Mouse (Mus musculus): ENCODE results near the gene Yif1a. TPM values are rescaled to one million over a fixed set of nuclear protein-coding genes. Genes with fewer than 3 reads are reported as not detected.
A peak's percentile ranks its signal among the peaks of the same experiment; 100 is the strongest.
"Not testable (repeated sequence)": the region's sequence is repeated elsewhere in the genome, so short reads cannot be mapped to it uniquely, and the experiment has no call there.

Yif1a gene
- polyA plus RNA-seq, 1 experiment: 224 TPM

DNA sequence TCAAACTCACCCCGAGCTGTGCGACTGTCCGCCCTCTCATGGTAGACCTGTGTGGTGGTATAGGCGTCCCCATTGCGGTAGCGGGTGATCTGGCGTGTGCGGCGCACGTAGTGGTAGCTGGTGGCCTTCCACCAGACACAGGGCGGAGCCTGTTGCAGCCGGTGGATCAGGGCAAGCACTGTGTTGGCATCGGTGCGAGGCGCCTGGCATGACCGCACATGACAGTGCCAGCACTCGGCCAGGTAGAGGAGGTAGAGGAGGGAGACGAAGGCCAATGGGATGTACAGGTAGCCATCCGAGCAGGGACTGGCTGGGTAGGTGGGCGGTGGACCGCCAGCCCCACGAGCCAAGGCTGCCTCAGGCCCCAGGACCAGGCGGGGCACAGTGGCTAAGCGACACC is 5.7 kb upstream of the Yif1a start:
- no peak for DNase-seq (ENCODE audit: low read depth, low spot score)
- 55% methylated on average over 24 of the region's 24 CpGs for WGBS

DNA sequence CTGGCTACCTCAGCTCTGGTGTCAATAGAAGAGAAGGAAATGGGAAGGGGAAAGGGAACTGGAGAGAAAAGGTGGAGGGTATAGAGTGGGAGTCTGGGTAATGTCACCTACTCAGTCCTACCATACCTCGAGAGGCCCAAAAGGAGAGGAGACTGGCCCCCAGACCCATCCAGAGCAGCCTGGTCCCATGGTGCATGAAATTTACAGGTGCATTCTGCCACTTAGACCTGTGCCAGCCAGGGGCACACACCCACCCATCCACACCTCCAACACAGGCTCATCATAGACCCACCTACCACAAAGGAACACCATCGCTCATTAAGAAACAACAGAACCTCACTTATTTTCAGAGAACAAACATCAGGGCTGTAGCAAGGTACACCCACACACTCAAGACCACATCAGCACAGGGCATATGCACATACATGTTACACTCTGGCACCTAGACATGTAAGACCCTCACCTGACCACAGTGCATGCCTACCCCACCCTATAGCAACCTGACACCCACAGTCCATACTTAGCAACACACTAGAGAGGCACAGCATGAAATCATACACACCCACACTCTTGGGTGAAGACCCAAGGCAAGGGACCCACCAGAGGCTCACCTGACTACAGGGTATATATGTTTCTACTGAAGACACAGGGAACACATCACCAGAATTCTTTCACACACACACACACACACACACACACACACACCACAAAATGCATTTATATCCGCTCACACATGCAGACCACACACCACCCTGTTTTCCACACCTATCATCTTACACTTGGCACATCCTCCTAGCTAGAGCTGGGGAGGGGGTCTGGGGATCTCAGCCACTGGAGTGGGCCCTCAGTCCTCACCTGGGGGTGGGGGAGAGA is 4.1 kb upstream of the Yif1a start:
- 62% methylated on average over 3 of the region's 3 CpGs for WGBS
- no peak for DNase-seq (ENCODE audit: low read depth, low spot score)

DNA sequence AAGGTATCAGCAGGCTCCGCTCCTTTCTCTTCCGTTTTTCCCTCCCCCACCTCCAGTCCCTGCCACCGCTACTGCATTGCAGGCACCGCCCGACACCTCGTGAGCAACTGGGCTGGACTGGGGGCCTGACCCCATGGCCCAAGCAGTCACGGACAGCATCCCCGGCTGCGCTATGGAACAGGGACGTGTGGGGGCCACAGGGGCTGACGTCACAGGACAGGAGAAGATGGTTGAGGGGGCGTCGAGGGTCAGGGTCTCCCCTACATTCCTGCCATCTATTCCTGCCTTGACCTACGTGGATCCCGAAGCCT is 3.5 kb upstream of the Yif1a start:
- 11% methylated on average over 15 of the region's 15 CpGs for WGBS

DNA sequence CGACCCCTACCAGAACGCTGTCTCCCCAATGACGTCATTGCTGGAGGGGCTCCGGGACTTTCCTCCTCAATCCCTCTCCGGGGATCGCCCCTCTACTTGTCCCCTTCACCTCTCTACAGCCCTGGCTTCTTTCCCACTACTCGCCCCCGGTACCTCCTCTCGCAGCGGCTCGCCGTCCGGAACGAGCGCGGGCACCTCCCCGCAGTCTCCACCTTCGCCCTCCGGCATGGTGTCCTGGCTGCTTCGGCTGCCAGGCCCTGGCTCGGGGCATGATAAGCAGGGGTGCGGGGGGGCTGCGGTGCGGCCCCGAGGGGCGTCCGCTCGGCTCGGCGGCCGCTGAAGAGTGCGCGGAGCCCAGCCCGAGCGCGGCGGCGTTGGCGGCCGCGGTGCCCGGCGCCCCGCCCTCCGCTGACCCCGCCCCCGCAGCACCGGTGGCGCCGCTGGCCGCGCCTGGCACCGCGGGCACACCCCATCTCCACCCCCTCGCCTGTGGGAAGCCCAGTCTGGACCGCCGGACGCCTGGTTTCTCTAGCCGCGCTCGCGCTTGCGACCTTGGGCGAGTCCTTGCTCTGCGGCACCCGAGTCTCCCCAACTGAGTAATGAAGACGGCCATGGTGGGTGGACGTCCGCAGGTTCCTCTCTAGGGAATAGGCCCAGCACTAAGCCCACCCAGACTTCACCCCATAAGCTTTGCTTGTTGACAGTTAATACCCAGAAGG is 3.0 kb upstream of the Yif1a start, which contains the start of gene Tmem151a:
Tmem151a (minus strand) TSS at position 387 of the 719 bp plus-strand sequence.
- no peak for DNase-seq (ENCODE audit: low read depth, low spot score)
- WGBS: 1% methylated on average over 69 of the region's 69 CpGs

More for the DNA sequence above, 3.5 kb upstream of the Yif1a start:
- DNase-seq (ENCODE audit: low read depth, low spot score): no peak

DNA sequence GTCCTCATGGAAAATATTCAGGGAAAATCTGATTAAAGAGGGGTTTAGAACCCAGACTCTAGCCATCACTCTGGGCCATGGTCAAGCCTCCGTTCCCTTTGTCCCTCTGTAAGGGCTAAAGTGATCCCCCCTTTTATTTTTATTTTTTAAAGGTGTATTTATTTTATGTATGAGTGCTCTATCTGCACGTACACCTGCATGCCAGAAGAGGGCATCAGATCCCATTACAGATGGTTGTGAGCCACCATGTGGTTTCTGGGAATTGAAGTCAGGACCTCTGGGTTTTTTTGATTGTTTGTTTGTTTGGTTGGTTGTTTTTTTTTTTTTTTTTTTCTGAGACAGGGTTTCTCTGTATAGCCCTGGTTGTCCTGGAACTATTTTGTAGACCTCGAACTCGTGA is 1.8 kb upstream of the Yif1a start:
- WGBS: 50% methylated on average over 4 of the region's 4 CpGs
- DNase-seq (ENCODE audit: low read depth, low spot score): not testable (repeated sequence)

DNA sequence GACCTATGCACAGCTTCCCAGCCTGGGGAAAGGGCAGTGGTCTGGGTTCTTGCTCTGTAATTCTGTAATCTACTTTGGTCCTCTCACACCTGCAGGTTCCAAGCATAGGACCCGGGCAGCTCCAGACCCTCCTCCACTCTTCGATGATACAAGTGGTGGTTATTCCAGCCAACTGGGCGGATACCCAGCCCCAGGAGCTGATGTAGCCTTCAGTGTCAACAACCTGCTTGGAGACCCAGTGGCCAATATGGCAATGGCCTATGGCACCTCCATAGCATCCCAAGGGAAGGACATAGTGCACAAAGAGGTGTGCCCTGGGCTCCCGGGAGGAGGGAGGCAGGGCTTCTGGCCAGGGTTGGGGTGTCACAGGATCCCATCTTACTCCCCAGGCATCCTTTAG is 986 bp downstream of the Yif1a start:
- WGBS: 87% methylated on average over 4 of the region's 4 CpGs
- no peak for DNase-seq (ENCODE audit: low read depth, low spot score)

DNA sequence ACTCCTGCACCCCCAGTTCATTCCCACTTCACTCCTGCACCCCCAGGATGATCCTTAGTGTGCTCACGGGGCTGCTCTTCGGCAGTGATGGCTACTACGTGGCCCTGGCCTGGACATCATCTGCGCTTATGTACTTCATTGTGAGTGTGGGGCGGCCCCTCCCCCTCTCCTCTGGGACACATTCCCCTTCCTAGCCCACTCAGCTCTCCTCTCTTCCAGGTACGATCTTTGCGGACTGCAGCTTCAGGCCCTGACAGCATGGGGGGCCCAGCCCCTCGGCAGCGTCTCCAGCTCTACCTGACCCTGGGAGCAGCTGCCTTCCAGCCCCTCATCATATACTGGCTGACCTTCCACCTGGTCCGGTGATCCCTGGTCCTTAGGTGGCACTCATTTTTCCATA is 3.7 kb downstream of the Yif1a start:
- DNase-seq (ENCODE audit: low read depth, low spot score): no peak

DNA sequence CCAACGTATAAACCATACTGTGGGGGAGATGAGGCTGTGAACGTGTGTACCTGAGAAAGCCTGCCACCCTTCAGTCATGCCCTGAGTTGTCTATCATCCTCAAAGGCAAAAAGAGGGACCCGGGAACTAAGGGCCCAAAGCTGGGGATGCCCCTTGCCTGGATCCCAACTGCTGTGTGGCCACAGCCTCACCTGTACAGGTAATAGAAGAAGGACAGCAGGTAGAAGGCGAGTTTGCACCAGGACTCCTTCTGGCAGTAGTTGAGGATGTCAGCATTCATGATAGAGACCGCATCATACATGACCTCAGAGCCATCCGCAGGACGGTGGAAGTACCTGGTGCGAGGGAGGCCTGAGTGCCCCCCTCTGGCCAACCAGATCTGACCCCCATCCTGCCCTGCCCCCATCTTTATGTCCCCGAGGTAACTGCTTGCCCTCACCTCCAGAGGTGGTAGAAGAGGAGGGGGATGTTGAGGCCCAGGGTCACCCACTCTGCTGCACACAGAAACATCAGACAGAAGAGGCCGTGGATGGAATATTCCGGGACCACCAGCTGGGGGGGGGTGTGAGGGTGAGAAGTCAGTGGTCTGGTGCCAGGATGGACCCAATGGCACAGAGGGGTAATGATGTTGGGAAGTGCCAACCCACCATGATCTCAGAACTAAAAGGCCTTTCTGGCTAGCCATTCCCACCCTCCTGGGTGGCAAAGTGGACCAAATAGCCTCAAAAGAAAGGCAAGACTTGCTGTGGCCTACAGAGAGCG is 5.3 kb downstream of the Yif1a start:
- 70% methylated on average over 12 of the region's 12 CpGs for WGBS
- no peak for DNase-seq (ENCODE audit: low read depth, low spot score)

More for the DNA sequence above, 3.7 kb downstream of the Yif1a start:
- 90% methylated on average over 10 of the region's 10 CpGs for WGBS

DNA sequence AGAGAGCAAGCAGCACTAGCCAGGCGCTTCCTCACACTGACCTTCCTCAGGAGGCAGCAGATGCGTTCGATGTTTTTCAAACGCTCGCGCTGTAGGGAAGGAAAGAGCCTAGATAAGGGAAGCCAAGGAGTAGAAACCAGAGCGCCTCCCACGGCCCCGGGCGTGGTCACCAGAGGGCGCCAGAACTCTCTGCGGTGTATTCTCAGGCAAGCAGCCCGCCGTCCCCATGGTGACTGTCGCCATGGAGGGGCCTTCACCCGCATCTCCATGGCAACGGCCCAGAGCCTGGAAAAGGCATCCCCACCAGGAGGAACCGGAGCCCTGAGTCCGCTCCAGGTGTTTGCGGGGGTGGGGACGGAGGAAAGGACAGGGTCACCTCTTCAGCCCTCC is 5.9 kb downstream of the Yif1a start:
- WGBS: 1% methylated on average over 21 of the region's 21 CpGs
- no peak for DNase-seq (ENCODE audit: low read depth, low spot score)

DNA sequence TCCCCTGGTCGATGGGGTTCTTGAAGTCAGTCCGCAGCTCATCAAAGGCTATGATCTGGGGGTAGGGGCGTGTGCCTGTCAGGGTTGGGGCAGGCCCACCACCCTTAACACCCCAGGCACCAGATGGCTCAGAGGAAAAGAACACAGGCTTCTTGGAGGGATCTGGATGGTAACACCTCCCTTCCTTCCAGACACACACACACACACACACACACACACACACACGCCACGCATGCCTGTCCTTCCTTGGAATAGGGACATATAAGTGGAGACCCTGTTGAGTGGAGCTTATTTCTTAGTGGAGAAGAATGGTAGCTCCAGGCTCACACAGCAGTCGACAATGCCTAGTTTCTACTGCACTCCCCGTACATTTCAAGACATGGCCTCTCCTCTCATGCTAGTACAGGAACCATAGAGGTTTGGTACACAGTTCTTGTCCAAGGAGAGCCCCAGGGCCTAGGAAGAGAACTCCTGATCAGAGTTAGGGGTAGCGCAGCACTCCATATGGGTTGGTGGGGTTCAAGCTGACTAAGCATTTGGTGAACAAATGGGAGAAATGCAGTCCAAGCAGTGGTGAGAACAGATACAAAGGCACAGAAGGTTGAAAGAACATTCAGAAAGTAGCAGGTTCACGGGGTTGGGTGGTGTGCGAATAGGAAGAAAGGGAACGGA is 6.5 kb downstream of the Yif1a start:
- 45% methylated on average over 11 of the region's 11 CpGs for WGBS
- no peak for DNase-seq (ENCODE audit: low read depth, low spot score)

DNA sequence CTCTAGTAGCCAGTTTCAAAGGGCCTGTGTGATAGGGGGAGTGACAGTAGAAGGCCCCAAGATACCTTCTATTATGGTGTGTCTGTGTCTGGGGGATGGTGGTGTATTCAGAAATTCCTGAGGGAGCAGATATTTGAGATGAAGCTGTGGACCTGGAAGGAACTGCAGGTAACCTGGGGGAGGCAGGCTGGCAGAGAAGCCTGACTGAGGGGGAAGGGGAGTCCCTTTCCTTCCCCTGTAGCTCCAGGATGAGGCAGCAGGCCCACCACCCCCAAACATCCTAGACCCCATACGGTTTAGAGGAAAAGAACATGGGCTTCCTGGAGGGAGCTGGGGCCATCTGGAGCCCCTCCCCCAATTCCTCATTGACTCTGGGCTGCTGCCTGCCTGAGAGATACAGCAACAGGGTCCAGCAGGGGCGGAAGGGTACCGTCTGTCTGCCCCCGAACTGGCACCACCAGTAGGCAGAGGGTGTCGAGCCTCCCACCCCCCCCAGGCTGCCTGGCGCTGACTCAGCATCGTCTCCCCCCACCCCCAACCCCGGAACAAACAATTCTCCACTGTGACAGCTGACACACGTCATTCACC is 7.6 kb downstream of the Yif1a start:
- DNase-seq (ENCODE audit: low read depth, low spot score): no peak
- WGBS: 11% methylated on average over 9 of the region's 9 CpGs

DNA sequence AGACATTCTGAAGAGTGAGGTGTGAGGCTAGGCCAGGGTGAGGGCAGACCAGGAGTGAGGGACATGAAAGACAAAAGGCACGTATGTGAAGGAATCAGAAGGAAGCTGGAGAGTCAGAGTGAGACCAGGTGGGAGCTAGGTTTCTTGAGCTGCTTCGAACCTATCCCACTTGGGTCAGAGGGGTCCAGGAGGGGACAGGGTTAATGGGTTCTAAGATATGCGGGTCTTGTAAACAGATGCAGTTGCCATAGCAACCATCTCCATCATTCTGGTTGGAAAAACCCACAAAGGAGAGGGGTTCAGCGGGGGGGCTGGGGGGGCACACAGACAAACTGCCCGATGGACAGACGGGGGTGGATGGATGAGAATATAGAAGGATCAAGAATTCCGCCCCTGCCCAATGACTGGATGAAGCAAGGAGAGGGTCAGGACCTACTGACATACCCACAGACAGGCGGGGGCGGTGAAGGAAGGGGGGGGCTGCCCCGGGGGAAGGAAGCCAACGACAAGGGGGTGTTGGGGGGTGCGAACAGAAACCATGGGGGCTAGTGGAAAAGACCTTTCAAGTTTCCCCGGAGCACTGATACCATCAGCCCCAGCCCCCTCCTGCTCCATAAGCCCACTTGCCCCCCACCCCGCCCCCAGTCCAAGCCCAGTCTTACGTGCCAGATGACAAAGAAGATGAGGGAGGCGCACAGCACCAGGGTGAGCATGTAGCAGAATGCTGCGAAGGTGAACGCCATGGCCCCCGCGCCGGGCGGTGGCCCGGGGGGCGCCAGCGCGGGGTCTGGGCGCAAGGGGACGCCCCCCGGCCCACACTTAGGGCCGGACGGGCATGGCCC is 9.4 kb downstream of the Yif1a start:
- 9% methylated on average over 21 of the region's 31 CpGs for WGBS
- DNase-seq (ENCODE audit: low read depth, low spot score): no peak

DNA sequence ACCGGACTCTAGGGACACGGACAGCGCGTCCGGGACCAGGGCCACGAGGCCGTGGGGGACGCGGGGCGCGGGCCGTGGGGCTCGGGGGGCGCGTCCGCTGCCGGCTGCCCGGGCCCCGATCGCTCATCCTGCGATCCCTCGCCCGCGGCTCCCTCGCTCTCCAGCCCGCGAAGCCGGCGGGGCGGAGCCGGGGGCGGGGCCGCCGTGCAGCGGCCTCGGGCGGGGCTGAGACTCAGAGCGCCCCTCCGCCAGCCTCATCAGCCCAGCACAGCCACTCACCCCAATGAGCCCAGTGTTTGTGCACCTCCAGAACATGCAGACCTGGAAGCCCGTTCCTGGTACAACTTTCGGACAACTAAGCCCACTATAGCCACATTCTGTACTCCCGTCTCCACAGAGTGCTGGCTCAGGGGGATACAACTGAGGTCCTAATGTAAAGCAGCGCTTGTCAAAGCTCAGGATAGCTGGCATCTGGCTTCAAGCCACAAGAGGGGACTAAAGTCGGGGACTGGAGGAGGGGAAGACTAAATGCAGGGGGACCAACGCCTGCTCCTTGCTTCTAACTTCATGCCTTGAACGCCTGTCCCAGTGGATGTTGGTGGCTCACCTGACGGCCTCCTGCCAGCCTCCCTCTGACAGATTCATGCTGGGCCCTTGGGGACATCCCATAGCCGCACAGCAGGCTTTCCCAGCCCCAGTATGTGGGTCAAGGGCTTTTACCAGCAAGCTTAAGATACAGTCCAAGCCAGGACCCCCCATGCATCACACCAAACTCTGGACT is 10.2 kb downstream of the Yif1a start, which contains the start of gene Cnih2:
Cnih2 (minus strand) TSS at position 159 of the 781 bp plus-strand sequence.
- no peak for DNase-seq (ENCODE audit: low read depth, low spot score)
- WGBS: 6% methylated on average over 48 of the region's 48 CpGs

DNA sequence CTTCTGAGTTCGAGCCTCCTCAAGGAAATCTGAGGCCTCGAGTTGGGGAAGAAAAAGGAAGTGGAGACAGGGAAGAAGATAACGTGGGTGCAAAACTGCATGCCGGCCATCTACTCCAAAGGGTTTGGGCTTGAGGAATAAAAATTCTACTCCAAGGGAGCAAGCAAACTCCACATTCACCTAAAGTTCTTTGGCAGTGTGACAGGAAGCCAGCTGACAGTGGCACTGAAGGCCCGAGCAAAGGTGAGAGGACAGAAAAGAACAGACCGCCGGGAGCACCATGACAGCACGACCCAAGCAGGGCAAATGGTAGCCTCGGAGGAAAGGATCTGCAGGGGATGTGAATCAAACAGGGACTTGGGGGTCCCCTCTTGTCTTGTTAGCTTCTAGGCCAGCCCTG is 17.7 kb downstream of the Yif1a start:
- WGBS: 1% methylated on average over 9 of the region's 9 CpGs
- no peak for DNase-seq (ENCODE audit: low read depth, low spot score)

DNA sequence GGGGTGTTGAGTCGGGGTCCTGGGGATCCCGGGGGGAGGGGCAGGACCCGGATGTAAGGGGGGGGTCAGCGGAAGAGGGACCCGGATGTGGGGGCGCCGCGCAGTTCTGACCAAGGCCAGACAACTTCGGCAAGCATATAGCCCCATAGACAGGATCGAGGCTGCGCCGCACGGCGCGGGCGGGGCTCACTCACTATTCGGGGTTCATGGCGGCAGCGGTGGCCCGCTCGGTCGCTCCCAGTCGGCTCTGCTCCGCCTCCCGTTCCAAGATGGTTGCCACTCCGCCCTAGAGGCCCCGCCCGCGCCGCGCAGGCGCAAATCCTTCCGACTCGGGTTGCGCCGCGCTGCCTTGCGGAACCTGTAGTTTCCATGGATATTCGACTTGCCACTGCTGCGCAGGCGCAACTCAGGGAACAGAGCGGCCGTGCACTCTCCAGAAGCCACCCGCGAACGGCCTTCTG is 18.4 kb downstream of the Yif1a start, which contains the start of gene Rab1b:
Rab1b (minus strand) TSS at position 342 of the 461 bp plus-strand sequence.
- DNase-seq (ENCODE audit: low read depth, low spot score): peak; percentile 91
- under 1% methylated on average over 46 of the region's 46 CpGs for WGBS

DNA sequence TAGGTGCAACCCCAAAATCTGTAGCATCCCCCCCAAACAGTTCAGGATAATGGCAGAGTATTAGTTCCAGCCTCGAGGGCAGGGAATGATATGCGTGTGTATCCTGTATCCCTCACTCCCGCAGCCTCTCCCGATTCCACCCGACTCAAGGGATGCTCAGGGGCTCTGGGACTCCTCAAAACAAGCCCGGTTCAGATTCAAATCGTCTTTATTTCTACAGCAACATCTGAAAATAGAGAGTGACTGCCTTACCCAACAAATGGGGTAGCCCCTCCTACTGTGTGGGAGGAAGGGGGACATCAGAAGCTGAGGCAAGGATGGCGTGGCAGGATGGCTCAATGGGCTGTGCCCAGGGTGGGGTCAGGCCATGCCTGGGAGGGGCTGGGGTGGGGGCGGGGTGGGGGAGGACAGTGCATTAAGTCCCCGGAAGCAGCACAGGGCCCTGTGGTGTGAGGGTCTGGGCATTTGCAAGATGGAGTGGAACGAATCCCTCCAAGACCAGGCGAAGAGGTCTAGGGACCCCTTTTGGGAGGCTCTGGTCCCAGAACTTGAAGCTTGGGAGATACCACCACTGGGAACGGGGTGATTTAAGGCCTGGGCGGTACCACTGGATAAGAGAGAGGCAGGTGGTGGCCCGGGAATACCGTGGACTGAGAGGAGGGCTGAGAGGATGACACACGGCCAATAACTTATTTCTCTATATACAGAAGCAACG is 19.4 kb downstream of the Yif1a start:
- WGBS: 68% methylated on average over 18 of the region's 18 CpGs
- DNase-seq (ENCODE audit: low read depth, low spot score): no peak

DNA sequence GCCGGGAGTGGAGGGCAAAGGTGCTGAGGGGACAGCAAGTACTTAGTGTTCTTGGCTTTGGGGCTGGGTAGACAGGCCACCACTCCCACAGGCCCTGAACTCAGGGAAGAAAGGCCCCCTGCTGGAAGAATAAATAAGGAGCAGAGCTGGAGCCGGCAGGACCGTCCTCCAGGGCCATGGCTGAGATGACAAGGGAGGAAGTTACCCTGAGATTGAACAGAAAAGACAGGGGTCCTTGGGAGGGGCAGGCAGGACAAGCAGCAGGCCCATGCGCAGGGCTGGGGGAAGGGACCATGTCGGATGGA is 19.9 kb downstream of the Yif1a start:
- no peak for DNase-seq (ENCODE audit: low read depth, low spot score)
- 32% methylated on average over 5 of the region's 5 CpGs for WGBS

Data from large intestine, adult 2 months (tissue).